Mouse (Mus musculus) spleen, adult 2 months (tissue): ENCODE data around the gene Nsa2. TPM values are rescaled to one million over a fixed set of nuclear protein-coding genes. Genes with fewer than 3 reads are reported as not detected.
"Not testable (repeated sequence)": the region's sequence is repeated elsewhere in the genome, so short reads cannot be mapped to it uniquely, and the experiment has no call there.

ENCODE experiments used
- DNase-seq, 2 experiments: peaks; one replicate each; pipeline versions ENCODE4 v3.0.0 to v3.0.0-alpha.2; 2012 to 2021; ENCODE audit warnings: low spot score in 2 of 2, low read depth in 1 of 2
- H3K27ac ChIP-seq: fragments of 200-500 bp; 2 replicates; pipeline ENCODE4 v1.5.1; 2012; ENCODE audit warnings: low read length, inconsistent platforms; ENCODE audit not compliant: insufficient read depth
- H3K27me3 ChIP-seq: fragments of 200-500 bp; 2 replicates; pipeline ENCODE4 v1.6.1; 2012; ENCODE audit warnings: mild to moderate bottlenecking, moderate library complexity, low read length, inconsistent platforms; ENCODE audit not compliant: control insufficient read depth, insufficient read depth
- H3K36me3 ChIP-seq: fragments of 200-500 bp; 2 replicates; pipeline ENCODE4 v1.6.1; 2012; ENCODE audit warnings: mild to moderate bottlenecking, low read length, inconsistent platforms; ENCODE audit not compliant: control insufficient read depth, insufficient read depth
- H3K4me1 ChIP-seq: fragments of 200-500 bp; 2 replicates; pipeline ENCODE4 v1.6.1; 2011; ENCODE audit warnings: inconsistent platforms; ENCODE audit not compliant: control insufficient read depth, insufficient read depth, insufficient read length
- H3K4me3 ChIP-seq: fragments of 200-500 bp; 2 replicates; pipeline ENCODE4 v1.5.1; 2011; ENCODE audit warnings: mild to moderate bottlenecking, inconsistent platforms; ENCODE audit not compliant: insufficient read depth, insufficient read length; ENCODE audit errors: extremely low read depth
- CTCF ChIP-seq: fragments of 200-500 bp; IDR thresholded peaks from 2 replicates; pipeline ENCODE4 v1.5.1; 2011; ENCODE audit warnings: mild to moderate bottlenecking, inconsistent platforms; ENCODE audit not compliant: insufficient read depth, insufficient read length, insufficient replicate concordance; ENCODE audit errors: extremely low read depth
- POLR2A ChIP-seq: fragments of 200-500 bp; IDR thresholded peaks from 2 replicates; pipeline ENCODE4 v1.6.1; 2011; ENCODE audit warnings: low read depth, low read length, inconsistent platforms
- WGBS: fragments of 180-500 bp; shearing (Covaris S2); methylation state at CpG from one replicate; pipeline ENCODE4 v1.1.7; 2018; 5-methylcytosine and 5-hydroxymethylcytosine counted together
- polyA plus RNA-seq: library from polyadenylated mRNA; depleted of rRNA; stranded (reverse); fragments of >200 nt; gene quantifications from 2 replicates; pipeline ENCODE4 v1.2.3, GENCODE M21; 2012

The Nsa2 gene
- polyA plus RNA-seq, 1 experiment: 17.4 TPM

DNA sequence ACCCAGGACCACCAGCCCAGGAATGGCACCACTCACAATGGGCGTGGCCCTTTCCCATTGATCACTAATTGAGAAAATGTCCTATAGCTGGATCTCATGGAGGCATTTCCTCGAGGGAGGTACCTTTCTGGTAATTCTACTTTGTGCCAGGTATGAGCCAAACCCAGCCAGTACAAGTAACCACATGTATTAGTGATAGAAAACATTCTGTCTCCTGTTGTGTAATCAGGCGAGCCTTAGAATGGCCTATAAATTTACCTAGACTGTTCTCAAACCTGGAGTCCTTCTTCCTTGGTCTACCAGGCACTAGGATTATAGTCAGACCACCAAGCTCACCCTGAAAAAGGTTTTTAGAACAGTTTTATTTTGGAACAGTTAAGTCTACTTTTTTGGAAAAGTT, 16.4 kb downstream of the Nsa2 start:
- H3K27me3 ChIP-seq: no peaks in the 10 kb centered on the region
- TF ChIP-seq CTCF (no peak), POLR2A (no peak)
- no peak overlapping the region for H3K4me3 ChIP-seq
- no peaks in the 10 kb centered on the region for H3K4me1 ChIP-seq
- DNase-seq: no peak
- no peak overlapping the region for H3K27ac ChIP-seq
- H3K36me3 ChIP-seq: no peaks in the 10 kb centered on the region
- WGBS: 82% methylated on average over 3 of the region's 3 CpGs

- no peaks in the 10 kb centered on the region for H3K27me3 ChIP-seq
- DNase-seq: no peak
- TF ChIP-seq CTCF (no peak), POLR2A (no peak)
- H3K4me1 ChIP-seq: no peaks in the 10 kb centered on the region
- no peak overlapping the region for H3K27ac ChIP-seq
- WGBS: 79% methylated on average over 4 of the region's 4 CpGs
- H3K4me3 ChIP-seq: no peak overlapping the region
- no peaks in the 10 kb centered on the region for H3K36me3 ChIP-seq
These were observed 28.7 kb downstream of the Nsa2 start for GRCm38 (mm10) chr13:97109046-97109445.

GRCm38 (mm10) chr13:97107721-97108120, 30.0 kb downstream of the Nsa2 start:
- not testable (repeated sequence) for H3K4me3 ChIP-seq, H3K27me3 ChIP-seq, H3K4me1 ChIP-seq, H3K36me3 ChIP-seq, H3K27ac ChIP-seq, DNase-seq
- 89% methylated on average over 4 of the region's 4 CpGs for WGBS

DNA sequence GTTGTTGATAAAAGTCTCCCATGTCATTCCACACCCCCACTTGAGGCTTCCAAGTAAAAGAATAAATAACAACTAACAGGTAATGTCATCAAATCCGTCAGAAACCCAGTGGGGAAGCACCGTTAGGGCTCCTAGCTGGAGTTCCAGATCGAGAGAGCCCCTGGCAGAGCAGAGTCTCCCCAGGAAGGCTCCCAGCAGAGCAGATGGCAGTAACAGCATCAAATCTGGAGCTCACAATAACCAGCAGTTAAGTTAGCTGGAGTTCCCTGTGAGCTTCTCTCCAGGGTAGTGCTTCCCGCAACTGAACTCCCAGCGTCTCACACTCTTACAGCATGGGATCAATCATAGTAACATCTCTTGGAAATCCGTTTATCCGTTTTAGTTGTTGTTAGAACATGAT, 32.7 kb downstream of the Nsa2 start:
- Histone ChIP-seq H3K36me3 (no peaks in the 10 kb centered on the region), H3K4me1 (no peaks in the 10 kb centered on the region), H3K27me3 (no peaks in the 10 kb centered on the region), H3K27ac (no peak overlapping the region), H3K4me3 (no peak overlapping the region)
- DNase-seq: no peak
- WGBS: 93% methylated on average over 7 of the region's 7 CpGs
- no peak for TF ChIP-seq POLR2A
- TF ChIP-seq CTCF: no peak

DNA sequence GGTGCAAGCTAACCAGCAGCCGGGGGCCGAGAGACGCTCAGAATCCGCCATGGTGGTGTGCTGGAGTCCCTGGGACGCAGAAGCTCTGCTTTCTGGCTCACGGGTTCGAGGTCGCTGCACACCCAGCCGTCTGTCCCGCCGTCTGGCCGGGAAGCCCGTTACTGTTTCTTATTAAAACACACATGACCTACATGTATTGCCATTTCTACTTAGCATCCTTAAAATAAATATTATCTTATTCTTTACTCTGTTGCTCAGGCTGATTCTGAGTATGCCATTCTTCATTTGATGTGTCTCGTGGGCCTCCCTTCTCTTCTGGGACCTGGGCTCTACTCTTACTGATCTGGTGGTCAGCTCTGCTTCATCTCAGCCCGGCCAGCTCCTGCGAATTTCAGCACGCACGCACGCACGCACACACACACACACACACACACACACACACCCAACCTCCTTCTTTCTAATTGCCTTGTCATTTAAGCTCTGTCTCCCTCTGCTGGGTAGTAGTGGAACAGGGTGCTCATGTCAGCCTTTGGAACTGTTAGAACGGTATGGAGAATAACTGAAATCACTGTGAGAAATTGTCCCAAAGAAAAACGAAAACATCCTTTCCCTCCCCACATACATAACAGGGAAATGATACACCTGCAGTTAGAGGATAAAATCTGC, 38.4 kb downstream of the Nsa2 start, which contains the start of gene Gm6169:
Gene Gm6169, minus strand, starts transcription at position 51 of the 666 bp plus-strand sequence.
- DNase-seq: no peak
- Histone ChIP-seq H3K27ac (no peak within 1 kb of the TSS), H3K27me3 (no peaks in the 10 kb centered on the region), H3K4me3 (no peak within 1 kb of the TSS), H3K4me1 (no peaks in the 10 kb centered on the region), H3K36me3 (no peaks in the 10 kb centered on the region)
- TF ChIP-seq CTCF: no peak
- TF ChIP-seq POLR2A: no peak
- WGBS: 65% methylated on average over 22 of the region's 22 CpGs

- H3K4me1 ChIP-seq: no peaks in the 10 kb centered on the region
- H3K27ac ChIP-seq: no peak overlapping the region
- no peak for DNase-seq
- WGBS: 73% methylated on average over 4 of the region's 4 CpGs
- H3K4me3 ChIP-seq: no peak overlapping the region
- no peaks in the 10 kb centered on the region for H3K36me3 ChIP-seq
- no peaks in the 10 kb centered on the region for H3K27me3 ChIP-seq
- TF ChIP-seq POLR2A (no peak), CTCF (no peak)
These were observed 42.0 kb downstream of the Nsa2 start for GRCm38 (mm10) chr13:97095726-97096125.

DNA sequence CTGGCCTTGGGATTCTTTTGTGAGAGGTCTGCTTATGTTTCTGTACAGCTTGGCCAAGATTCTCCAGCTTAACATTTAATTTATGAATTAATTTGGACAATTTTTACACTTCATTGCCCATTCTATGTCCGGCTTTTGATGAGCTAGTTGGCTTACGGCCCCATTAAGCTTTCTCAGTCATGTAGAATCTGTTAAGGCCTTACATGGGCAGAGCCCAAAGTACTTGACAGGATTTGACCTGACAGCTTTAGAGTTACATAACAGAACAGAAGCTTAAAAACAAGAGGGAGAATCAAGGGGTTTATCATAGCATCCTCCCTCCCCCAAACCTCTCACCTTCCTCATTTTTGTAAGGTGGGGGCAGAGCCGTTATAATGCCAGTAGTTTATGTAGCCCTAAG, 49.6 kb downstream of the Nsa2 start:
- H3K4me1 ChIP-seq: no peaks in the 10 kb centered on the region
- no peak overlapping the region for H3K27ac ChIP-seq
- H3K36me3 ChIP-seq: no peaks in the 10 kb centered on the region
- no peaks in the 10 kb centered on the region for H3K27me3 ChIP-seq
- TF ChIP-seq CTCF: no peak
- no peak for TF ChIP-seq POLR2A
- WGBS: 83% methylated on average over 3 of the region's 3 CpGs
- DNase-seq: no peak
- no peak overlapping the region for H3K4me3 ChIP-seq
